Mouse (Mus musculus): ENCODE measurements around the gene Asb8.

Asb8 gene

DNA sequence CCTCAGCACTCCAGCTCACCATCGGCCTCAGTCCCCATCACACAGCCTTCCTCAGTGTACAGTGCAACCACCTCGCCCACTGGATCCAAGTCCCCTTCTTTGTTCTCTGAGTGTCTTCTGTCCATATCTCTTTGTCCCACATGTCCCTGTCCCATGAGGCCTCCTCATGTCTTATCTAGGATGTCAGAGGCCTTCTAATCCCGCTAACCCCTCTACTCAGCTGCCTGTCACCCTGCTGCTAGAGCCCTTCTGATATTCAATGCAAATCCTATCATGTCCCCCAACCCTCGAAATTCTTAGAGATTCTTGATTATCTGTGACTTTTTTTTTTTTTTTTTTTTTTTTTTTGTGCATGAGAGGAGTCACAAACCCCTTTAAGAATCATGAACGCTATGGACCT lies 49.1 kb downstream of the Asb8 start:
- no peak for DNase-seq (ENCODE audit: low spot score in 2 of 2)

DNA sequence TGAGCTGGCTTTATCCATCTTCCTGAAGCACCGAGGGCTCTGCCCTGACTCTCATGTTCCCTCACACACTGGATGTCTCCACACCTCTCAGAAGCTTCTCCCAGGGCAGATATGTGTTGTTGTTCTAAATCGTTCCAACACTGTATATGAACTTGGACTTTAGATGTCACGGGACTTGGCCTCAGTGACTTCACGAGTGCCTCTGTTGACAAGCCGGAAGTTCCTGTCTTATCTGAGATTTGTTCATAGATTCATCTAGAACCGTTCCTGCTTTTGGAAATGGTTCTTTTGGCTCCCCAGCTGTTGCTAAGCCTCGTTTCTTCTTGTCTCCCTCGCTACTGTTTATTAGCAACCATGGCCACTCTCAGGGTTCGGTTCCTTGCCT lies 49.7 kb downstream of the Asb8 start:
- no peak for DNase-seq (ENCODE audit: low spot score in 2 of 2)

GRCm38 (mm10) chr15:98114852-98115778 lies 50.3 kb downstream of the Asb8 start:
- peak; percentile 60 to 68 for DNase-seq (ENCODE audit: low spot score in 2 of 2)

DNA sequence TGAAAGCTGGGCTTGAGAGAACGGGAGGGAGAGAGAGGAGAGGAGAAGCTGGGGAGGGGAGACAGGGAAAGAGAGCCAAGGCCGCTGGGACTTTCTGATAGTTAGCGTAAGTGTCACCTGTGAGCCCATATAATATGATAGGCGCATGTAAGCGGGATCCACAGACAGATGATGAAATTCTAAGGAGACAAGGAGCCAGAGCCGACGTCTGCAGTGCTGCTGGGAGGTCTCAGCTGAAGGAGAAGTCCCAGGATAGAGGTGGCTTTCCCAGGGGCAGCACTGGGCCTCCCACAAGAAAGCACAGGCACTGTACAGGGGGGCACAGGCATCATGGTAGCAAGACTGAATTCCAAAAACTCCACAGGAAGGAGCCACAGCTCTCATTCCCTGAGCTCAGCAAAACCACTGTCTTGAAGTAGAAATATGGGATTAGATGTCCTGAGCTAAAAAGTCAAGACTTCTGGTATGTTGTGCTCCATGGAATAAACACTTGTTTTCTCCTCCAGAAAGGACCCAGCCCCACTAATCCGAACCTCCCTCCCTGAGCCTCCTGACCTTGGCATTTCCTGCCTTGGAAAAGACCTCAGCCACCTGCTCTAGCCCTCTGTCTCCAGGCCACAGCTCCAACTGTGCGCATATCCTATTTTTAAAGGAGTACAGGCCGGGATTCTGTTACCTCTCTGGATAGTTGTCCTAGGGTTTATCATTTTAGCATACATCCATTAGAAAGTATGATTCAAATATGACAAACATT lies 51.1 kb downstream of the Asb8 start:
- no peak for DNase-seq (ENCODE audit: low spot score in 2 of 2)

GRCm38 (mm10) chr15:98111791-98112190 lies 53.6 kb downstream of the Asb8 start:
- DNase-seq (ENCODE audit: low spot score in 2 of 2) = peak in 1 of 2 experiments; percentile 19

DNA sequence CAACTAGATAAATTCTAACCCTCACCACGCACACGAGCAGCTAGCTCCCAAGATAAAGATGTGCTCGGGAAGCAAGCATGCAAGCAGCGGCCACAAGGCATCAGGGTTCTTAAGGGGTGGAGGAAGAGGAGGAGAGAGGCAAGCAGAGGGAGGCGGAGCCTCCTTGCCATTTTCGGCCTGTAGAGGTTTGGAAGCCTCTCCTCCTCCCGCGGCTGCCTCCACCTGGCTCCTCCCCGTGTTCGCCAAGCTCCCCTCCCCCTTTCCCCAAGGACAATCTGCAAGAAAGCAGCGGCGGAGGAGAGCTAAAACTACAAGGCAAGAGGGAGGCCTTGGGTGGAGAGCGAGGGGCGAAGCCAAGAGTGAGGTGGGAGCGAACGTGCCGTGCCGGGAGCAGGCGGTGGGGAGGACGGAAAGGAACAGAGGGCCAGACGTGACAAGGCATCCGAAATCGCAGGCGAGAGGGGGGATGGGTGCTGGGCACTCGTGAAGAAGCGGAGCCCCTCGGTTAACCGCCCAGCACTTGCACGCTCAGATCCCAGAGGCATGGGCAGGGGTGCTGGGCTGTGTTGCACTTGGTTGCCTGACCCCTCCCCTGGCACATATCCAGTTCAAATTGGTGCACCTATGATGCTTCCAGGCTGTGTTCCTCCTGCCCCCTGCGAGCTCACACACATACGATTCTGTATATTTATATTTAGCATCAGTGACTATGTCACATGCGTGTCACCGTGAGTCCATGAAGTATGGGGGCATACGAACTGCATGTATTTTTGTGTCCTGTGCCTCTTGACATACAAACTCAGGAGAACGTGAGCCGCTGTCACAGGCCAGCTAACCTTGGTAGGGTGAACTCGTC lies 56.9 kb downstream of the Asb8 start:
- peak; percentile 84 to 89 for DNase-seq (ENCODE audit: low spot score in 2 of 2)

DNA sequence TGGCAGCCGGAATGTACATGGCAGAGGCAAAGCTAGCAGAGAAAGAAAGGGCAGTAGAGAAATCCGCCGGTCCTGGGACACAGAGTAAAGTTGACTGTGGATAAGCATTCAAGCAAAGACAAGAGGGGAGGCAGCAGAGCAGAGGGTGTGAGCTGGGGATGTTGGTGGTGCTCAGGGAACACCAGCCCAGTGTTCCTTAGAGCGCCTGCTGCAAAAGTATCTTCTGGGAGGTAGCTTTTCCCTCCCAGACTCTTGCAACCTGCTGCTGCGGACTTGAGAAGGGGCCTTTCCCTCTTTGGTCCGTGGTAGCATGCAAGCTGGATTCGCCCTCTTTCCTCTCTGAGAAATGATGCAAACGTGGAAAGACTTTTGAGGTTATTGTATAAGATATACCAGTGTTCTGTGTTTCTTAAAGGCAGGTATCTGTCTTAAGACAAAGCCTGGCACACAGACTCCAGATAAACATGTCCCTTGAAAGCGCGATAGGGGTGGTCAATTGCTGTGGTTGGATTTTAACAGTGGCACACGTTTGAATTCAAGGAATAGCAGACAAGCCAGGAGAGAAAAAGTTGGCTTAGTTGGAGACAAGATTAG lies 57.6 kb downstream of the Asb8 start:
- DNase-seq (ENCODE audit: low spot score in 2 of 2) = no peak

DNA sequence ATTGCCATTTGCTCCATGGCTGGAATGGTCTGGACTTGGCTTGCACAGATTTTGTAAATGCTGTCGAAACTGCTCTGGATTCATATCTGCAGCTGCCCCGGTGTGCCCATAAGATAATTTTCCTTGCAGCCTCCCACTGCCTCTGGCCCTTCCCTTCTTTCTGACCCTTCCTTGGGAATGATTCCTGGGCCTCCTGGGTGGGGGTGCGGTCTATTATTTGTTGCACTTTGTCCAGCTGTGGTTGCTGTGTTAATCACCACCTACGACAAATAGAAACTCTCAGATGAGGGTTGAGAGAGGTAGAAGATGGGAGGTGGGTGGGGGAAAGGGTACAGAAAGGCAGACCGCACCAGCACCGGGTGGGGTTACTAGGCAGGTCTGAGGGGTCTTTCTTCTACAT lies 58.2 kb downstream of the Asb8 start:
- DNase-seq (ENCODE audit: low spot score in 2 of 2) = no peak

DNA sequence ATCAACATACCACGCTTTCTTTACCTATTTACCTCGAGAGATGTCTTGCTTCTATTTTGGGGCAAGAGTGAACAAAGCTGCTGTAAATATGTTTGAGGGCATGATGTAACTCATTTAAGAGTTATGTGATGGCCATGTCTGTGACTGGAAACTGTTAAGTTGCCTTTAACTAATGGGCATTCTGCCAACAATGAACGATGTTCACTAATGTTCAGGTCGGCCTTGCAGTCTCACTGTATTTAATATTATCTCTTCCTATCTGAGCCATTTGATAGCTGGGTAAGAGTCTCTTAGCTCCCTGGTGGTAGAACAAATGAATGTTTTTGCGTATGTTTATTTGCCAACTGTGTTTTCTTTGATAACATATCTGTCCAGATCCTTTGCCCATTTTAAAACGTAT lies 58.9 kb downstream of the Asb8 start:
- DNase-seq (ENCODE audit: low spot score in 2 of 2) = no peak

DNA sequence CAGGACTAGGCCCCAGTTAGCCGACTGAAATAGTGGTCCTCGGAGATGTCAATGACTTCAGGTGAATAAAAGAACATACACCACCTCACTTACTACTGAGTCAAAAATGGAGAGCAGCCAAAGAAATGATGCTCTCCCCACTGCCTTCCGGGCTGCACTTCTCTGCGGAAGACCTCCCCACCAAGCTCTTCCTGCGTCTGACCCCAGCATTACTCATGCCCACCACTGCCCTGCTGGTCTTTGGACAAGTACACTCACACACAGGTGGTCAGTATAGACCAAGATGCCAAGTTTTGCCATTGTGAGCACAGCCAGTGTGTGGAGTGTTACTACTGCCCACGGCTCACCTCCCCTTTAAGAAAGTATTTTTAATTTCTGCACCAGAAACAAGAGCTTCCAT lies 63.0 kb downstream of the Asb8 start:
- DNase-seq (ENCODE audit: low spot score in 2 of 2) = no peak

DNA sequence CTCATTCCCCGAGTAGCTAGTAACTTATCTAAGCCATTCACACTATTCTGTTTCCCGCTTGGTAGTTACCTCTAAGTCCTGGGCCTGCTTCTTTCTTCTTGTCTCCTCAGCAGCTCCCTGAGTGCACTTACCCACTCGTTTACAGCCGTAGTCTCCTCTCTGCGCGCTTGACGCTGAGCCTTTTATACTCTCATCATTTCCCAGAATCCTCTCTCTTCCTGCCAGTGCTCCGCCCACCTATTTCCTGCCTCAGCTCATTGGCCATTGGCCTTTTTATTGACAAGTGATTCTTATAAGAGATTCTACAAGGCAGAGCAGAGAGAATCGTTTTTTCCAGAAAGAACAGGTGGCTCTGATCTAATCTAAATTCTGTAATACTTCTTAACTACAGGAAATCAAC lies 66.9 kb downstream of the Asb8 start:
- no peak for DNase-seq (ENCODE audit: low spot score in 2 of 2)

DNA sequence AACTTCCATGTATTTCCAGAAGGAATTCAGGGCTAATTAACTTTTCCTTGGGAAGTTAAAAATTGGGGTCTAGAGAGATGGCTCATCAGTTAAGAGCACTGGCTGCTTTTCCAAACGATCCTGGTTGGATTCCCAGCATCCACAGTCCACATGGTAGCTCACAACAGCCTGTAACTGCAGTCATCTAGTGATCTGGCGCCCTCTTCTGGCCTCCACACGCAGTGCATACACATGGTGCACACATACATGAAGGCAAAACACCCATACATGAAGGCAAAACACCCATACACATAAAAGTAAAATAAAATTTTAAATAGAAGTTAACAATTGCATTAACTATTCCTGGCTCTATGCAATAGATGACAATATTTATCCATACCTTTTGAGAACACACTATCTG lies 68.5 kb downstream of the Asb8 start:
- DNase-seq (ENCODE audit: low spot score in 2 of 2) = no peak

- DNase-seq (ENCODE audit: low spot score in 2 of 2) = no peak
These were observed 70.5 kb downstream of the Asb8 start for GRCm38 (mm10) chr15:98094905-98095304.

- peak; percentile 92 to 93 for DNase-seq (ENCODE audit: low spot score in 2 of 2)
These were observed 72.1 kb downstream of the Asb8 start, which contains the start of gene Senp1 for GRCm38 (mm10) chr15:98093121-98094011. Senp1 (minus strand) TSS chr15:98093744.

DNA sequence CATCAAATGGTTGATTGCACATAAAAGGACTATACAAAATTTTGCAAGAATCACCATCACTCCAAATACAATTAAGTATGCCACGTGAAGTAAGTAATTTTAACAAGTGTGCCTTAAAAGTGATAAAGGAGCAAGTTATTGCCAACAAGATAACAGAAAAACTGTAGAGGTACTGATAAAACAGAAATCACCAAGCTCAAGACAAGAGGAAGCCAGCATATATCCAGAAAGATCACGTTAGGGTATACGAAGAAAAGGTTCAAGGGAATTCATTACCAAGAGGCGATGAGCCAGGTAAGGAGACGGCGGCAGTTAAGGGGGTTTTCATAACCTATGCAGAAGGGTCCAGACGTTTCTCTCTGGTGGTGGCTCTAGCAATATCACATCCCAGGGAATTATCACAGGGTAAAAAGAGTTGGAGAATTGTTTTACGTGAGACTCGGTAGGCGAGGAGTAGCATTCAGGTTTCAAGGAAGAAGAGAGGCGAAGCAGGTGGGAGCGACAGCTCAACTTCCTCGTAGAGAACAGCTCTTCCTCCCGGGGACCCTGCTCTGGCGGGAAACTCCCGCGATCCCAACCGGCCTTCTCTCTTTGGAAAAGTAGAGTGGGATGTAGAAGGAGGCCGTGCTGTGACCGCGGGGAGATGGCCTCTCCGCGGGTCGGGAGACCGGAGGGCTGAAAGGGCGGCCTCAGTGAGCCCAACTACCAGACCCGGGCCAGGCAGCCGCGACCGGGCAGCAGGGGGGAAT lies 72.9 kb downstream of the Asb8 start, which contains the start of gene Pfkm:
TSS of gene Pfkm (plus strand) at position 218 of the 749 bp plus-strand sequence.
- DNase-seq (ENCODE audit: low spot score in 2 of 2) = no peak

DNA sequence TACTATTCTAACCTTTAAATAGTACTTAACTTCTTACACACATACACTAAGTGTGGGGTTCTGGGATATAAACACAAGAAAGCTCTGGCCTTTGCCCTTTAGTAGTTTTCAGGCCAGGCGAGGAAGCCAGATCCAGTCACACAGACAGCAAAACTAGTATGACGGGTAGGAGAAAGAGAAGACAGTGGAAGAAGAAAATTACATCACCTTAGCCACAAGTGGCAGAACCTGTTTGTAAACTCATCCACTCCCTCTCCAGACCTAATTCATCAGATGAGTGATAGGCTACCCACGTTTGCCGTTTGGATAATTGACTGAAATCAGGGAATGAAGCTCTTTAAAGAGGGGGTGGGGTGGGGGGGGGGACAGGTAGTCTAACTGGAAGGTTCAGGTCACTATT lies 73.6 kb downstream of the Asb8 start:
- no peak for DNase-seq (ENCODE audit: low spot score in 2 of 2)

DNA sequence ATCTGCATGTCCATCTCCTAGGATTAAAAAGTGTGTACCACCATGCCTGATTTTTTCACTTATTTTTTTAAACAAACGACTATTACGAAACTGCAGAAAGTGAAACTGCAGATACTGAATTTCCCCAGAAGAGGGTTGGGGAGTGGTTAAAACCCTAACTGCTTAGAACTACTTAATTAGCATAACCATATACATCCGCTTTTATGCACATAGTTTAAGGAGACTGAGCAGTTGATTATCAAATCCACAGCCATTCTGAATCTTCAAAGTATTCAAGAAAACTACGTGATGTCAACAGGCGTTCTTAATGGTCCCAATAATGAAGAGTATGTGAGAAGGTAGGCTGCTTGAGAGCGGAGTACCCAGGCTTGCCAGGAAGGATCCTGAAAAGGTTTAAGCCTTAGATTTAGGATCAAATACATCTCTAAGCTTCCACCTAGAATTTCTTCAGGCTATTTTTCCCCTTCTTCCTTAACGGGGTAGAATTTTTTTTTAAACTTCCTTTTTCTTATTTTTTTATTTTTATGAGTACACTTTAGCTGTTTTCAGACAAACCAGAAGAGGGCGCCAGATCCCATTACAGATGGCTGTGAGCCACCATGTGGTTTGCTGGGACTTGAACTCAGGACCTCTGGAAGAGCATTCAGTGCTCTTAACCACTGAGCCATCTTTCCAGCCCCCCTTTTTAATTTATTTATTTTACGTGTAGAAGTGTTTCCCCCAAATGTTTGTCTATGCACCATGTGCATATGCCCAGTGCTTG lies 75.8 kb downstream of the Asb8 start:
- no peak for DNase-seq (ENCODE audit: low spot score in 2 of 2)

- no peak for DNase-seq (ENCODE audit: low spot score in 2 of 2)
These were observed 76.5 kb downstream of the Asb8 start for GRCm38 (mm10) chr15:98088889-98089288.

All from heart, adult 9 months (tissue).